Mouse (Mus musculus) forebrain, embryonic 13.5 days (tissue): ENCODE measurements at regions not wholly inside any gene's neighbourhood (a gene's known extent, or its start where the extent isn't known, plus 50 kb on each side); places are given as distances from the start of the nearest gene placed in this dataset.
"Not testable (repeated sequence)": the region's sequence is repeated elsewhere in the genome, so short reads cannot be mapped to it uniquely, and the experiment has no call there.

Experiments
- ATAC-seq: fragments of 200-750 bp; cut with Nextera tagmentation; 2 replicates; pipeline ENCODE4 v1.8.0; 2017
- H3K27ac ChIP-seq: fragments of 300-500 bp; sonication (generic); 2 replicates; pipeline ENCODE4 v1.5.1; 2015; ENCODE audit warnings: inconsistent platforms, mild to moderate bottlenecking, moderate library complexity
- H3K27me3 ChIP-seq: fragments of 300-500 bp; sonication (generic); 2 replicates; pipeline ENCODE4 v1.6.1; 2015; ENCODE audit warnings: mild to moderate bottlenecking, inconsistent platforms
- H3K36me3 ChIP-seq: fragments of 300-500 bp; sonication (generic); 2 replicates; pipeline ENCODE4 v1.6.1; 2015; ENCODE audit warnings: mild to moderate bottlenecking, inconsistent platforms; ENCODE audit not compliant: poor library complexity, severe bottlenecking
- H3K4me1 ChIP-seq: fragments of 300-500 bp; sonication (generic); 2 replicates; pipeline ENCODE4 v1.6.1; 2015; ENCODE audit warnings: inconsistent platforms
- H3K4me2 ChIP-seq: fragments of 300-500 bp; sonication (generic); 2 replicates; pipeline ENCODE4 v1.6.1; 2015; ENCODE audit warnings: inconsistent platforms, mild to moderate bottlenecking, moderate library complexity
- H3K4me3 ChIP-seq: fragments of 300-500 bp; sonication (generic); 2 replicates; pipeline ENCODE4 v1.5.1; 2015; ENCODE audit warnings: mild to moderate bottlenecking, inconsistent platforms
- H3K9ac ChIP-seq: fragments of 300-500 bp; sonication (generic); 2 replicates; pipeline ENCODE4 v1.6.1; 2015; ENCODE audit warnings: mild to moderate bottlenecking, inconsistent platforms
- H3K9me3 ChIP-seq: fragments of 300-500 bp; sonication (generic); replicated peaks from 2 replicates; pipeline ENCODE4 v1.6.1; 2016; ENCODE audit warnings: inconsistent platforms
- WGBS: fragments of 180-500 bp; shearing (Covaris S2); methylation state at CpG from one replicate; pipeline ENCODE4 v1.1.7; 2015; 5-methylcytosine and 5-hydroxymethylcytosine counted together

DNA sequence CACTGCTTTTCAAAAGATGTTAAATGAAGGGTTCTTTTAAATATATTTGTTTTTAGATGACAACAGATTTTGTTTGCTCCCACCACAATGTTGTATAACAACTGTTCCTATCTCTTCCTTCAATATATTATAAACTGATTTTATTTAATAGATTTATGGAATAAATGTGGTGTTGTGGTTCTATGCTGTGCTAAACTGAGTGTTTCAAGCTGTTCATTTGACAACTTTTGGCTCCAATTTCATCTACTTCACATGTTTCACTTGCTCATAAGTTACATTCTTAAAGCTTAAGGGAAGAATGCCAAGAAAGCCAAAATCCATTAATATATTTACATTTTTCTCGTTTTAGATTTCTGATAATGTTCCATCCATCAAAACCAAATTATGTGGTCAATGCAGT lies 341.9 kb upstream of the Nova1 start:
- Histone ChIP-seq H3K4me3 (no peak overlapping the region), H3K4me2 (no peak overlapping the region), H3K9ac (no peak overlapping the region), H3K27ac (no peak overlapping the region), H3K4me1 (peaks cover 29% of the 10 kb centered on the region), H3K27me3 (no peaks in the 10 kb centered on the region), H3K36me3 (no peaks in the 10 kb centered on the region), H3K9me3 (no peaks in the 10 kb centered on the region)
- WGBS, result 86% methylated on average over 1 of the region's 1 CpGs
- ATAC-seq, result no peak

DNA sequence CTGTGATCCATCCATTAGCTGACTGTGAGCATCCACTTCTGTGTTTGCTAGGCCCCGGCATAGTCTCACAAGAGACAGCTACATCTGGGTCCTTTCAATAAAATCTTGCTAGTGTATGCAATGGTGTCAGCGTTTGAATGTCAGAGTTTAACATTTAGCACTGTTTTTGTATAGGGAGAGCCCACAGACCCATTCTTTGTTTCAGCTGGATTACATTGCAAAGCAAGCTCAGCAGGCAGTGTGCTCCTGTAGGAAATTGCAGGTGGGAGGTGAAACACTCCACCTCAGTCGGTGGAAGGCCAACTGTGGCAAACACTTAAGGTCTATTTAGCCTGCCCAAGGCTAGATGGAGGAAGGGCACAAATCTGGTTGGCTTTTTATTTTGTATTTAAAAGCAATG lies 337.2 kb upstream of the Nova1 start:
- not testable (repeated sequence) for H3K27me3 ChIP-seq, H3K9me3 ChIP-seq, H3K36me3 ChIP-seq, ATAC-seq, H3K27ac ChIP-seq, H3K9ac ChIP-seq, H3K4me1 ChIP-seq, H3K4me2 ChIP-seq, H3K4me3 ChIP-seq
- 26% methylated on average over 3 of the region's 3 CpGs for WGBS

DNA sequence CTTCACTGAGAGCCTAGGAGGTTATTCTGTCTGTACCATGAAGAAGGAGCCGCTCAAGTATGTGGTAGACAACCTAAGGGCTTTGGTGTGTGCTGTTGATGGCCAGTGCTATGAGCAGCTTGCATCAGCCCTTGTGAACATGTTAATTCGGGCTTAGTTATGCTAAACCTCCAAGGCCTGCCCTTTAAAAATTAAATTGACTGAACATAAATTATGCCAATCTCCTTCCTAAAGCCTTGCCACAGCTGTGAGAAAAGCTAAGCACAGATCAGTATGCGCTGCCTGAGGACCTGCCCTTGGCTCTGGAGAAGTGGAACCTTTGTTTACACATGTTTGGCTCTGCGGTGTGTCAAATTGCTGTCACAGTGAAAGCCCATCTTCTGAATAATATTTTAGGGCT lies 321.9 kb upstream of the Nova1 start:
- Histone ChIP-seq H3K27me3 (no peaks in the 10 kb centered on the region), H3K4me2 (no peak overlapping the region), H3K9ac (no peak overlapping the region), H3K9me3 (no peaks in the 10 kb centered on the region), H3K4me3 (no peak overlapping the region), H3K36me3 (no peaks in the 10 kb centered on the region), H3K4me1 (no peaks in the 10 kb centered on the region), H3K27ac (no peak overlapping the region)
- ATAC-seq, result peak; percentile 75; the same call in 1 of the 2 replicates
- 46% methylated on average over 4 of the region's 4 CpGs for WGBS

DNA sequence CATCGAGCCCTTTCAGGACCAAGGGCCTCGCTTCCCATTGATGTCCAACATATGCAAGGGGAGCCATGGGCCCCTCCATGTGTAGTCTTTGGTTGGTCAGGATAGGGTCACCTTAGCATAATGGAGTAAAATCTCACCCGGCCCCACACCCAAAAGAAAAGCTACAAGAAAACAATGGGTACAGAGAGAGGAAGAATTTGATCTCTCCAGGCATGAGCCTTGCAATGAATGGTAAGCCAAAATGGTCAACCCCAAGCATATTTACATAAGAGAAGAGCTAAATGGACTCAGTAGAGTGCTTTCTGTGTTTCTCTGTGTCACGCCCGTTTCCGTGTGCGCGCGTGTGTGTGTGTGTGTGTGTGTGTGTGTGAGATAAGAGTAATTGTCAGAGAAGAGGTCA lies 311.1 kb upstream of the Nova1 start:
- Histone ChIP-seq H3K27ac (no peak overlapping the region), H3K27me3 (no peaks in the 10 kb centered on the region), H3K4me3 (no peak overlapping the region), H3K36me3 (no peaks in the 10 kb centered on the region), H3K9ac (no peak overlapping the region), H3K4me1 (no peaks in the 10 kb centered on the region), H3K9me3 (no peaks in the 10 kb centered on the region), H3K4me2 (no peak overlapping the region)
- 84% methylated on average over 9 of the region's 9 CpGs for WGBS
- no peak for ATAC-seq

DNA sequence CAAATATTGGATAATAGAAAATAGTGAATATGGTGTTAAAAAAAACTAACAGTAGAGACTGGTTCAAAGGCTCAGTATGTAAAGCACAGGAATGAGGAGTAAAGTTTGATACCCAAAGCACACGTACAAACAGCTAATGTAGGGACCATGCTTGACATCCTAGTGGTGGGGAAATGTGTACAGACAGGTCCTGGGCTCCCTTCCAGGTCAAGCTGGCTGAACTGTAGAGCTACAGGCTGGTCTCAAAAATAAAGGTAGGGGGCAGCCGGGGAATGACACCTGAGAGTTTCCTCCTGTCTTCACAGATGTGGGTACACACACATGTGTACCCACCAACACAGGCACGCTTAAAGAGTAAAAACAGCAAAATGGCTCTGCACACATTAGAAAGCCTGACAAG lies 309.9 kb upstream of the Nova1 start:
- H3K4me2 ChIP-seq, result no peak overlapping the region
- H3K9ac ChIP-seq, result no peak overlapping the region
- H3K36me3 ChIP-seq, result no peaks in the 10 kb centered on the region
- H3K4me3 ChIP-seq, result no peak overlapping the region
- H3K4me1 ChIP-seq, result no peaks in the 10 kb centered on the region
- ATAC-seq, result no peak
- no peaks in the 10 kb centered on the region for H3K9me3 ChIP-seq
- no peaks in the 10 kb centered on the region for H3K27me3 ChIP-seq
- H3K27ac ChIP-seq, result no peak overlapping the region
- 84% methylated on average over 3 of the region's 3 CpGs for WGBS

DNA sequence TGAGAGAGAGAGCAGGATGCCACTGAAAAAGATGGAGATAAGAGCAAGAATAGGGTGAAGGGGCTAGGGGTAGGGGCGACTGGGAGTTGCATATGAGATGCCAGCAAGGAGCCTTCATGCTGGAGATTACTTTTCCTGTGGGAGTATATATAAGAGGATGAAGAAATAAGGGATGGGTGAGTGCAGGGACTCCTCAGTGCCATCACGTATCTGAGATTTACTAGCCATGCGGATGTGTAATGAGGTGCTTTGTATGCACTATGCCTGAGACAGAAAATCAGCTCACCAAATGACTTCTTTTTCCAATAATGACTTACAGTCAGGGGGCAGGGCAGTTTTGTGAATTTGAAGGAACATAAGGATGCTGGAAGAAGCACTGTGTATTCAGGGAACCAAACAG lies 302.7 kb upstream of the Nova1 start:
- Histone ChIP-seq H3K27me3 (no peaks in the 10 kb centered on the region), H3K36me3 (no peaks in the 10 kb centered on the region), H3K4me1 (no peaks in the 10 kb centered on the region), H3K9ac (no peak overlapping the region), H3K4me3 (no peak overlapping the region), H3K27ac (no peak overlapping the region), H3K9me3 (no peaks in the 10 kb centered on the region), H3K4me2 (no peak overlapping the region)
- WGBS, result 82% methylated on average over 3 of the region's 3 CpGs
- no peak for ATAC-seq

DNA sequence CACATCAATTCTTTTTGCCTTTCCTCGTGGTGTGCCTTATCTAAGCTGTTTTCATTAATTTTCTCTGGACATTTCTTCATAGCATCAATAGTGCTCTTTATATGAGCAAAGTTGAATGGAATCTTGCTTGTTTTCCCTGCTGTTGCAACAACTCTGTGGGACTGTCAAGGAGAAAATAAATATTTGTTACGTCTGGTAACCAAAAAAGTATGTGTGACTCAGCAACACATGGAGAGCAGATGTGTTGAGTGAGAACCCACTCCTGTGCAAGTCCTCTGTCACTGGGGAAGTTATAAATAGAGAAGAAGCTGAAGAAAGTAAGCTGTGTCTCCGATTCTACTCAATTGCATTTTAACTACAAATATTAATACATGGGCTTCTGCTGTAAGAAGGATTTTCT lies 298.8 kb upstream of the Nova1 start:
- H3K9me3 ChIP-seq, result no peaks in the 10 kb centered on the region
- WGBS, result 84% methylated on average over 3 of the region's 3 CpGs
- H3K9ac ChIP-seq, result no peak overlapping the region

DNA sequence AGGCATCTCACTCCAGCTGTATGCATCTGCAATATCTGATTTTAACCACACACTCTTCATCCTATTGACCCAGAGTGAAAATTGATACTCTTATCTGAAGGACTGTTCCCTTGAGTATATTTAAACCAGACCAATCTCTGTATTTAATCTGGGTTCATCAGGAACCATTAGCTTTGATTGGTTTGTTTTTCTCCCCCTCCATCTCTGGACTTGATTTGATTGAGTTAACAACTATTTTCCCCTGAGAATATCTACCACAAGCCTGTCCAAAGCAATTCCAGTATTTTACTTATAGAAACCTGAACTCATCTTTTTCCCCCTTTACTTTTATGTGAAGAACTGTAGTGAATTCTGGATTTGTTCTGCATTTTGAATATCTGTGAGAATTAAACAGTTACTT lies 270.5 kb upstream of the Nova1 start:
- no peak for ATAC-seq
- no peak overlapping the region for H3K9ac ChIP-seq
- H3K27ac ChIP-seq, result no peak overlapping the region
- no peak overlapping the region for H3K4me3 ChIP-seq
- H3K27me3 ChIP-seq, result no peaks in the 10 kb centered on the region
- no peaks in the 10 kb centered on the region for H3K4me1 ChIP-seq
- H3K9me3 ChIP-seq, result no peaks in the 10 kb centered on the region
- no peaks in the 10 kb centered on the region for H3K36me3 ChIP-seq
- no peak overlapping the region for H3K4me2 ChIP-seq

More for the DNA sequence above, 298.8 kb upstream of the Nova1 start:
- H3K4me3 ChIP-seq, result no peak overlapping the region
- H3K27ac ChIP-seq, result no peak overlapping the region
- H3K4me1 ChIP-seq, result no peaks in the 10 kb centered on the region
- H3K27me3 ChIP-seq, result no peaks in the 10 kb centered on the region
- H3K36me3 ChIP-seq, result no peaks in the 10 kb centered on the region
- ATAC-seq, result no peak
- H3K4me2 ChIP-seq, result no peak overlapping the region

DNA sequence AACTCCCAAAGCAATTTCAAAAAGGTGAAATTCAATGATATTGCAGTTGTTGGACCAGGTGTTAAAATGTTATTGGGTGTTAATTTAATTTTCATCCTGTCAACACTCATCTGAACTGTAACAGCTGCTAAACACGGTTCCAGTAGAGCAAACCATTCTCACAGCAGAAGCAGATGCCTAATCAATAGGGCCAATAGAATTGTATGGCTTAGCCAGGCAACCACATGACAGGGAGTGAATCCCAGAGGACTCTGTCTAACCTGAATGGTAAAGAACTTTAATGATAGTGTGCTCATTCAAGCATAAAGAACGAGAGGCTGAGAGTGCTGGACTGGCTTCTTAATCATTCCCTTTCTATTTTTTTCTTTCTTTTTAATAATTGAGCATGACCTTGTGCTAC lies 256.2 kb upstream of the Nova1 start:
- Histone ChIP-seq H3K4me1 (no peaks in the 10 kb centered on the region), H3K4me2 (no peak overlapping the region), H3K4me3 (no peak overlapping the region), H3K9me3 (no peaks in the 10 kb centered on the region), H3K36me3 (no peaks in the 10 kb centered on the region), H3K27ac (no peak overlapping the region), H3K27me3 (no peaks in the 10 kb centered on the region), H3K9ac (no peak overlapping the region)
- no peak for ATAC-seq
- WGBS, result 58% methylated on average over 2 of the region's 2 CpGs

DNA sequence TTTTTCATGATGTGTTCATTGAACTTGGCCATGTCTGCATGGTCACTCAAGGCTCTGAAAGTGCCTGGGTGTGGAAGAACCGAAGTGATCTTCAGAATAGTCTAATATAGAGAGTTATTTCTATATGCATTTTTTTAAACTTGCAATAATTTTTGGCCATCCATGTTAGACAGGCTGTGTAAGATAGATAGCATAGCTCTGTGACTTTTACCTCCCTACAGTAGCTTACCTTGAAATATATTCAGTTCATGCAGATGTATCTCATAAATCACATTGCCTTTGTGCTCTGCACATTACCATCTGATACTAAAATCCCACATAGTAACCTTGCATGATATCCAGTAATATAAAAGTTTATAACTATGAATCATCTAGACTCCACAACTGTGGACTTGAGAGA lies 233.7 kb upstream of the Nova1 start:
- ATAC-seq, result no peak

DNA sequence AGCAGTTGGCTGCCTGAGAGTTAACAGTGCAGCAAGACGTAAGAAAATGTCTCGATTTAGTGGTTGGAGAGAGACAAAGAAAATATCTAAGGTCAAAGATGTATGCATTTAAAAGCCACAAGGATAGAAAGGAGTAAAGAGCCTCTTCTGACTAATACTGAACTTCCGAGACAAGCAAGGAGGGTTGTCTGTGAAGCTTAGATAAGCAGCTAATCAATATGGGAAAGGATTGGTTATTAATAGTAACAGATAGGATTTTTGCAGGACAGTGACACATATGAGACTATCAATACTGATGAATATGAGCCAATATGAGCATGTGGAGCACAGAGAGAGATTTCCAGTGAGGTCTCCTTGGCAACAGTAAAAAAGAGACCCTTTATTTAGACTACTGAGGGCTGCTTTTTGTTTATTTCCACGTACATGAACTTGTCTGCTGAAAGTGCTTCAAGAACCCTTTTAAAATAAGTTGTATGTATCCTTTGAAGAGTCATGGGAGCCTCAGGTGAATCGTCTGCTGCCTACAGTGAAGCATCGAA lies 202.2 kb upstream of the Nova1 start:
- H3K4me2 ChIP-seq, result no peak overlapping the region
- 74% methylated on average over 6 of the region's 6 CpGs for WGBS
- no peak overlapping the region for H3K27ac ChIP-seq
- no peaks in the 10 kb centered on the region for H3K27me3 ChIP-seq
- H3K36me3 ChIP-seq, result no peaks in the 10 kb centered on the region
- H3K9ac ChIP-seq, result no peak overlapping the region
- no peak for ATAC-seq
- H3K4me1 ChIP-seq, result no peaks in the 10 kb centered on the region
- H3K4me3 ChIP-seq, result no peak overlapping the region
- H3K9me3 ChIP-seq, result no peaks in the 10 kb centered on the region

More for the DNA sequence above, 233.7 kb upstream of the Nova1 start:
- Histone ChIP-seq H3K9me3 (no peaks in the 10 kb centered on the region), H3K27ac (no peak overlapping the region), H3K4me1 (no peaks in the 10 kb centered on the region), H3K27me3 (no peaks in the 10 kb centered on the region), H3K4me3 (no peak overlapping the region), H3K9ac (no peak overlapping the region), H3K36me3 (no peaks in the 10 kb centered on the region), H3K4me2 (no peak overlapping the region)
- 84% methylated on average over 1 of the region's 1 CpGs for WGBS

DNA sequence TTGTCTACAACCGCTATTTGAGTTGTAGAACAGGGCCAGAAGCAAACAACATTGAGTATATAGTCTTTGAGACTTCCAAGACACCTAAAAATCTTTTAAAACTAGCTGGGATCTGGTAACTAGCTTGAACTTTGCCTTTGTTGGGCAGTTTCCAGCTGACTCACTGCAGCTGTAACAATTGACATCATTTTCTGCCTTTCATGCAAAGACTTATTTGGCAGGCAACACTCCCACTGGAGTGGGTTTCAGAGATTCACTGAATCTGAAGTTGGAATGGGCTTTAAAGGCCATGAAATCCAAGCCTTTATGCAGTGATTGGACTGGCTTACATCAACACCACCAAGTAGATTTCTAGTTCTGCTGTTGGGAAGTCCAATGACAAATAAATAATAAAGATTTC lies 173.6 kb upstream of the Nova1 start:
- Histone ChIP-seq H3K4me1 (no peaks in the 10 kb centered on the region), H3K9me3 (no peaks in the 10 kb centered on the region), H3K9ac (no peak overlapping the region), H3K36me3 (no peaks in the 10 kb centered on the region), H3K4me3 (no peak overlapping the region), H3K27me3 (no peaks in the 10 kb centered on the region), H3K27ac (no peak overlapping the region), H3K4me2 (no peak overlapping the region)
- ATAC-seq, result no peak
- WGBS, result 94% methylated on average over 1 of the region's 1 CpGs

DNA sequence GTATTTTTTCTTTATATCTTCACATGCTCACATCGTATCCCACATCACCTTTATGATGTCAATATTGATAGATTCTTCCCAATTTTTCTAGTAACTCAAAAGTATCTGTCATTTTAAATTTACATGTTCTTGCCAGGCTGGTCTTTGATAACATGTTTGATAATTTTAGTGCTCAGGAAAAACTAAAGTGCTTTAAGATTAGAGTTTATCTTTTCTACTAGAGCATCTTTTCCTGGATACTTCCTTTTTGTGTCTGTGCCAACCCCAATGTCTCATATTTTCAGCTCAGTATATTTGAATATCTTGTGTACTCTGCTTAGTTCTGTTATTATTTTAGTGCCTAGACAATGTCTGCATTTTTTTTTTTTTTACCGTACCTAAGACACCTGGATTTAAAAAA lies 170.2 kb upstream of the Nova1 start:
- no peak overlapping the region for H3K4me3 ChIP-seq
- ATAC-seq, result no peak
- H3K4me1 ChIP-seq, result no peaks in the 10 kb centered on the region
- H3K27me3 ChIP-seq, result no peaks in the 10 kb centered on the region
- no peak overlapping the region for H3K9ac ChIP-seq
- no peak overlapping the region for H3K27ac ChIP-seq
- H3K4me2 ChIP-seq, result no peak overlapping the region
- WGBS, result 91% methylated on average over 2 of the region's 2 CpGs
- no peaks in the 10 kb centered on the region for H3K36me3 ChIP-seq
- no peaks in the 10 kb centered on the region for H3K9me3 ChIP-seq
